Mouse (Mus musculus) adrenal gland, adult (tissue): ENCODE measurements around the gene Ugt1a10.

ENCODE experiments used
- DNase-seq, 2 experiments: peaks; one replicate each; pipeline ENCODE4 v3.0.0; 2022 to 2023; ENCODE audit warnings: low spot score in 1 of 2; ENCODE audit not compliant: inconsistent age in 2 of 2

The Ugt1a10 gene

DNA sequence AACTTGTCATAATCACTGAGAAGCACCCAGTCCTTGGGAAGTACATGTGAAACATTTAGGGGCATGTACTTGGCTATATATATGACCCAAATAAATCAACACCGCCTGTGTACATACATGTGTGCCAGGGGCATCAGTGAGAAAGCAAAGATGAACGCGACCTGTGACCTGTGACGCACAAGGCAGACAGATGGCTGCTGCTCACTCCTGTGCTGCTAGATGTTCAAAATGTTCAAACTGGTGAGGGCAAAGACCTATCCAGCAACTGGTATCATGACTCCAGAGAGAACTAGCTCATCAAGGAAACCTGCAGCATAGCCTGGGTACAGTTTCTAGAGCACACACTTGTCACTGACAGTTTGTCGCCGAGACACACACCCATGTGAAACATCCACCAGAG is 212.3 kb downstream of the Ugt1a10 start:
- peak; percentile 26 to 68 for DNase-seq

DNA sequence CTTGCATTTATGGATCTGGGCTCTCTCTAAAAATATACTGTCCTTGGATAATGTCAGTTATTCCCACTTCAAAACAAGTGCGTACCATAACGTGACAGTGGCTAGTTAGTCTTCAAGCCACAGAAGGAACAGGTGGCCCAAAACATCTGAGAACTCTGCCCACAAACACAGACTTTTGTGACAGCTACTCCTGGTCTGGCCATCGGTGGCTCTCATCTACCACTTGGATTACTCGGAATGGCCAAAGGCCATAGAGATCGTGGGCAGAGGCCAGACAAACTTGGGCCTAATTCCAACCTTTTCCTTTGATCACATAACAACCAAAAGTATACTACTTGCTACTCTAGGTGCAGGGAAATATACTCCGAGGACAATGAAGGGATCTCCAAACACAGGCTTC is 212.9 kb downstream of the Ugt1a10 start:
- peak in 1 of 2 experiments; percentile 71 for DNase-seq
